Mouse (Mus musculus) liver, postnatal 0 days (tissue): Measurements from ENCODE around the gene Tmem63c. TPM values are rescaled to one million over a fixed set of nuclear protein-coding genes. Genes with fewer than 3 reads are reported as not detected.

ENCODE experiments used
- ATAC-seq: fragments of 200-750 bp; cut with Nextera tagmentation; 2 replicates; pipeline ENCODE4 v1.8.0; 2017; ENCODE audit warnings: mild to moderate bottlenecking, moderate library complexity
- DNase-seq: peaks from one replicate; pipeline ENCODE4 v3.0.0-alpha.2; 2016
- H3K27ac ChIP-seq: fragments of 300-500 bp; sonication (generic); 2 replicates; pipeline ENCODE4 v1.5.1; 2014; ENCODE audit warnings: antibody characterized with exemption, moderate library complexity, mild to moderate bottlenecking, low read depth
- H3K27me3 ChIP-seq: fragments of 300-500 bp; sonication (generic); 2 replicates; pipeline ENCODE4 v1.6.1; 2014; ENCODE audit warnings: low read length, control low read depth, mixed read lengths; ENCODE audit not compliant: insufficient read depth
- H3K36me3 ChIP-seq: fragments of 300-500 bp; sonication (generic); replicated peaks from 2 replicates; pipeline ENCODE4 v1.6.1; 2014; ENCODE audit warnings: mild to moderate bottlenecking, control low read depth, low read length, moderate library complexity, mixed read lengths; ENCODE audit not compliant: insufficient read depth
- H3K4me1 ChIP-seq: fragments of 300-500 bp; sonication (generic); 2 replicates; pipeline ENCODE4 v1.6.1; 2014; ENCODE audit warnings: antibody characterized with exemption, mild to moderate bottlenecking, control low read depth; ENCODE audit not compliant: insufficient read depth
- H3K4me2 ChIP-seq: fragments of 300-500 bp; sonication (generic); 2 replicates; pipeline ENCODE4 v1.6.1; 2014; ENCODE audit warnings: low read depth, mild to moderate bottlenecking, low read length, moderate library complexity, mixed read lengths
- H3K4me3 ChIP-seq: fragments of 300-500 bp; sonication (generic); 2 replicates; pipeline ENCODE4 v1.5.1; 2014; ENCODE audit warnings: low read depth, low read length
- H3K9ac ChIP-seq: fragments of 300-500 bp; sonication (generic); replicated peaks from 2 replicates; pipeline ENCODE4 v1.6.1; 2014; ENCODE audit warnings: mild to moderate bottlenecking, moderate library complexity
- H3K9me3 ChIP-seq: fragments of 300-500 bp; sonication (generic); 2 replicates; pipeline ENCODE4 v1.6.1; 2016; ENCODE audit warnings: mild to moderate bottlenecking, control low read depth, low read length, mixed read lengths
- CTCF ChIP-seq: sonication (generic); IDR thresholded peaks from 2 replicates; pipeline ENCODE4 v1.5.1; 2016; ENCODE audit warnings: antibody characterized with exemption, low read depth
- EP300 ChIP-seq: IDR thresholded peaks from 2 replicates; pipeline ENCODE4 v1.6.1; 2016; ENCODE audit warnings: antibody characterized with exemption, low read depth, mild to moderate bottlenecking
- WGBS: fragments of 180-500 bp; shearing (Covaris S2); extraction: QIAGEN DNeasy Blood & Tissue Kit; methylation state at CpG from one replicate; pipeline ENCODE4 v1.1.7; 2014; ENCODE audit not compliant: insufficient replicate concordance; 5-methylcytosine and 5-hydroxymethylcytosine counted together
- polyA plus RNA-seq: library from polyadenylated mRNA; unstranded; fragments of >200 nt; fragmentation: Nextera tagmentation; extraction: Ambion mirVana; gene quantifications from 2 replicates; pipeline ENCODE4 v1.2.1, GENCODE M21; 2015

Gene Tmem63c
- polyA plus RNA-seq, 1 experiment from 2014 or later, result not detected

GRCm38 (mm10) chr12:86989378-86989777 is 31.8 kb upstream of the Tmem63c start:
- 15% methylated on average over 15 of the region's 15 CpGs for WGBS
- Histone ChIP-seq H3K9ac (no peak overlapping the region), H3K27ac (no peak overlapping the region), H3K27me3 (peaks cover 42% of the 10 kb centered on the region), H3K9me3 (no peaks in the 10 kb centered on the region), H3K36me3 (no peaks in the 10 kb centered on the region), H3K4me1 (peaks cover 3% of the 10 kb centered on the region; the same call in 1 of the 2 replicates), H3K4me3 (no peak overlapping the region), H3K4me2 (no peak overlapping the region)
- DNase-seq (no peak), ATAC-seq (no peak)
- TF ChIP-seq EP300 (no peak), CTCF (no peak)

- Histone ChIP-seq H3K4me2 (no peak within 1 kb of the TSS), H3K9ac (no peak within 1 kb of the TSS), H3K9me3 (no peaks in the 10 kb centered on the region), H3K4me1 (peaks cover 3% of the 10 kb centered on the region; the same call in 1 of the 2 replicates), H3K36me3 (no peaks in the 10 kb centered on the region), H3K27me3 (peaks cover 39% of the 10 kb centered on the region), H3K27ac (no peak within 1 kb of the TSS), H3K4me3 (no peak within 1 kb of the TSS)
- 5% methylated on average over 43 of the region's 68 CpGs for WGBS
- peak; percentile 53 for DNase-seq
- TF ChIP-seq CTCF (no peak), EP300 (no peak)
- ATAC-seq, result peak; percentile 25; the same call in 1 of the 2 replicates
These were observed 31.0 kb upstream of the Tmem63c start, which contains the start of gene Zdhhc22 for GRCm38 (mm10) chr12:86989890-86990754. TSS of gene Zdhhc22 (minus strand) at chr12:86990430.

GRCm38 (mm10) chr12:86990755-86991110 is 30.4 kb upstream of the Tmem63c start:
- peaks cover 39% of the 10 kb centered on the region for H3K27me3 ChIP-seq
- no peak overlapping the region for H3K4me2 ChIP-seq
- no peak overlapping the region for H3K4me3 ChIP-seq
- H3K9me3 ChIP-seq, result no peaks in the 10 kb centered on the region
- ATAC-seq (no peak), DNase-seq (no peak)
- no peaks in the 10 kb centered on the region for H3K36me3 ChIP-seq
- no peak overlapping the region for H3K9ac ChIP-seq
- no peak for TF ChIP-seq CTCF
- no peak for TF ChIP-seq EP300
- peaks cover 3% of the 10 kb centered on the region; the same call in 1 of the 2 replicates for H3K4me1 ChIP-seq
- 35% methylated on average over 2 of the region's 2 CpGs for WGBS
- H3K27ac ChIP-seq, result no peak overlapping the region

- H3K27me3 ChIP-seq, result peaks cover 22% of the 10 kb centered on the region
- H3K4me3 ChIP-seq, result no peak overlapping the region
- no peak overlapping the region for H3K9ac ChIP-seq
- H3K9me3 ChIP-seq, result no peaks in the 10 kb centered on the region
- no peak overlapping the region for H3K27ac ChIP-seq
- 33% methylated on average over 4 of the region's 4 CpGs for WGBS
- TF ChIP-seq CTCF, result no peak
- no peak for TF ChIP-seq EP300
- no peak overlapping the region for H3K4me2 ChIP-seq
- DNase-seq (no peak), ATAC-seq (no peak)
- H3K36me3 ChIP-seq, result no peaks in the 10 kb centered on the region
- H3K4me1 ChIP-seq, result peaks cover 3% of the 10 kb centered on the region; the same call in 1 of the 2 replicates
These were observed 27.0 kb upstream of the Tmem63c start for GRCm38 (mm10) chr12:86994166-86994565.

GRCm38 (mm10) chr12:86994776-86995175 is 26.4 kb upstream of the Tmem63c start:
- no peaks in the 10 kb centered on the region for H3K9me3 ChIP-seq
- H3K27ac ChIP-seq, result no peak overlapping the region
- no peak overlapping the region for H3K4me2 ChIP-seq
- TF ChIP-seq EP300 (no peak), CTCF (no peak)
- H3K9ac ChIP-seq, result no peak overlapping the region
- WGBS, result 46% methylated on average over 3 of the region's 3 CpGs
- DNase-seq (no peak), ATAC-seq (no peak)
- peaks cover 16% of the 10 kb centered on the region for H3K27me3 ChIP-seq
- no peaks in the 10 kb centered on the region for H3K36me3 ChIP-seq
- no peak overlapping the region for H3K4me3 ChIP-seq
- peaks cover 2% of the 10 kb centered on the region; the same call in 1 of the 2 replicates for H3K4me1 ChIP-seq

GRCm38 (mm10) chr12:86995931-86996330 is 25.2 kb upstream of the Tmem63c start:
- Histone ChIP-seq H3K4me3 (no peak overlapping the region), H3K4me2 (no peak overlapping the region), H3K4me1 (no peaks in the 10 kb centered on the region), H3K9ac (no peak overlapping the region), H3K27me3 (peaks cover 5% of the 10 kb centered on the region), H3K27ac (no peak overlapping the region), H3K36me3 (no peaks in the 10 kb centered on the region), H3K9me3 (no peaks in the 10 kb centered on the region)
- WGBS, result 65% methylated on average over 6 of the region's 6 CpGs
- ATAC-seq (no peak), DNase-seq (no peak)
- TF ChIP-seq EP300 (no peak), CTCF (no peak)
